Mouse (Mus musculus): ENCODE measurements around the gene Polr2a. TPM values are rescaled to one million over a fixed set of nuclear protein-coding genes. Genes with fewer than 3 reads are reported as not detected.
A peak's percentile ranks its signal among the peaks of the same experiment; 100 is the strongest.
"Not testable (repeated sequence)": the region's sequence is repeated elsewhere in the genome, so short reads cannot be mapped to it uniquely, and the experiment has no call there.

The Polr2a gene
- polyA plus RNA-seq, 1 experiment, result 30.9 TPM

DNA sequence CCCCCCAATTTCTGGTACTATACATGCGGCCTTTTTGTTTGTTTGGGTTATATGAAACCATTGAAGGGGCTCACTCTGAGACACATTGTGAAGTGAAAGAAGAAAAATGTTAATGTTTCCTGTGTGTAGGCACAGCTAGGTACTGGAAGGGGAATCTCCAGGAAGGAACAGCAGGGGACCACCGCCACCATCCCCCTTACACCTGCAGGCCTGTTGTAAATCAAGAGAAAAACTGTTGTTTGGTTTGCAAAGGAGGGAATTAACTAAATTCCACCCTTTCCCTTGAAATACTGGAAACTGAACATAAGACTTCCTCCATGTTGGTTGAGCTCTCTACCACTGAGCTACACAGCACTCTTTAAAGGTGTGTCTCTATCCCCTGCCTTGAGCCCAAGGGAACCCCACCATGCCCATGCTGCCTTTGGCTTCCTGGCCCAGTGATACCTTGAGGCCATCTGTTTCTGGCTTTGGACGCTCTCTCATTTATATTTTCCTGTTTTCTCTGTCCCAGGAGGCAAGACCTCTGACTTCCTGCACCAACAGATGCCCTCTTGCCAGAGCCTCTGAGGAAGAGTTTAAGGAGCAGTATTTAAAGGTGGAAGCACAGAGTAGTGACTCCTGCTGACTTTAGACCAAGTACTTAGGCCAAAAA lies 49.7 kb downstream of the Polr2a start:
- no peak for DNase-seq (ENCODE audit: extremely low spot score in 1 of 2, low spot score in 1 of 2)

DNA sequence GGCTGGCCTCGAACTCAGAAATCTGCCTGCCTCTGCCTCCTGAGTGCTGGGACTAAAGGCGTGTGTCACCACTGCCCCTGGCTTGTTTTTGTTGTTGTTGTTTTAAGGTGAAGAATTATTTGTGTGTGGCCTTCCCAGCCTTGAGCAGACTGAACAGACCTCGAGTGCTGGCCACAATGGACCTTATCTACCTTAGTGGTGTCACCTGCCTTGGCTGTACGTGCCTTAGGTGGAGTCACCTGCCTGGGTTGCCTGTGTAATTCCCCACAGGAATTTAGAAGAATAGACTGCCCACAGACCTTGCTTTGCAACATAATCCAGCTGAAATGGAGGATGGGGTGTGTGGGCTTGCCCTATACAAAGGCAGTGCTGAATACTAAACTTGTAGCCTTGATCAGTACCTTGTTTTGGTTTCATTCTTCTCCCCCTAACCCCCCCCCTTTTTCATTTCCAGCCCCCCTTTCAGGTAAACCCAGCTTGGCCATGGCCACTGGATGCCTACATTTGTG lies 50.5 kb downstream of the Polr2a start:
- no peak for DNase-seq (ENCODE audit: extremely low spot score in 1 of 2, low spot score in 1 of 2)

DNA sequence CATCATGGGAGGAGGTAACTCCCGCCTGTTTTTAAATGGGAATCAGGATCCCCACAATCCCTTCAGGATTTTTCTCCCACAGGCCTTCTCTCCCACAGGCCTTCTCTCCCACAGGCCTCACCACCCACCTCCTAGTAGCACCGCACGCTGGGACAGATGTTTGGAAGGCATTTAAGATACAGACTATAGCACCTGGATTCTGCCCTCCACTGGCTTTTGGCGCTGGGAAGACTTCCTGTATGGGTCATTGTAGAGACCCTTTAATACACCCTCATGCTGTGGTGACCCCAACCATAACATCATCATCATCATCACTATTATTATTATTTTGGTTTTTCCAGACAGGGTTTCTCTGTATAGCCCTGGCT lies 51.0 kb downstream of the Polr2a start:
- no peak for DNase-seq (ENCODE audit: extremely low spot score in 1 of 2, low spot score in 1 of 2)

DNA sequence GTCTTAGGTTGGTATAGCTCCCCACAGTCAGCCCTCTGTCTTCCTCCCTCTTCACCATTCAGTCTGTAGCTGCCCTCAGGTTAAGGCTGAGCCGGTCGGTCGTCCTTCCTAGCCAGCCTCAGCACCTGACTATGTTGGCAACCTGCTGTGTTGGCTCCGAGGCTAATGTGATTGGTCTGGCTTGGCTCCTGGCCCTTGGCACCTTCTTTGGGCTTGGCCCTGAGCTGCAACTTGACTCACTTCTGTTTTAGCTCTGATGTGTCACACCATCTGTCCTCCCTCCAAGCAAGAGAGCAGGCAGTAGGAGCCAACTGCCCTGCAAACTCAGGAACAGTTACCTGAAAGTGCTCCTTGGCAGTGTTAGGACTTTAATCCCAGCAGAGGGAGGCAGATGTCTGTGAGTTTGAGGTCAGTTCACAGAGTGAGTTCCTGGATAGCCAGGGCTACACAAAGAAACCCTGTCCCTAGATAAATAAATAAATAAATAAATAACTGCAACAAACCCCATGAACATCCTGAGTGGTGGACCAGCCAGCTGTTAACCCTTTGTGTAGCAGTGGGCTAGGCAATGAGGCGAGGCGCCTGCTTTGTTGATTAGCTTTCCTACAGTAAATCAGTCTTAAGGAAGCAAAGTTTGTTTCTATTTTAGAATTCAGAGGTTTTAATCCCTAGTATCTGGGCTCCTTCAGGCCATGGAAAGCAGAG lies 51.5 kb downstream of the Polr2a start:
- peak in 1 of 2 experiments; percentile 40 for DNase-seq (ENCODE audit: extremely low spot score in 1 of 2, low spot score in 1 of 2)

DNA sequence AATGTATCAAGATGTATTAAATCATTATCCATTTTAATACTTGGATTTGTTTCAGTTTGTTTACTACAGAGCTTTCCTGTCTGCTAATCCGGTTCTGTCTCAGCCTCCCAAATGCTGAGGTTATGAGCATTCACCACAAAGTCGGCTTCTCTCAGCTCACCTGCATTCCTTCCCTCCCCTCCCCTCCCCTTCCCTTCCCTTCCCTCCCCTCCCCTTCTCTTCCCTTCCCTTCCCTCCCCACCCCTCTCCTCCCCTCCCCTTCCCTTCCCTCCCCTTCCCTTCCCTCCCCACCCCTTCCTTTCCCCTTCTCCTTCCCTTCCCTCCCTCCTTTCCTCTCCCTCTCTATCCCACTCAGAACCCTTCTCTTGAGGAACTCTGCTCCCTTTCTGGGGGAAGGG lies 53.8 kb downstream of the Polr2a start:
- no peak for DNase-seq (ENCODE audit: extremely low spot score in 1 of 2, low spot score in 1 of 2)

DNA sequence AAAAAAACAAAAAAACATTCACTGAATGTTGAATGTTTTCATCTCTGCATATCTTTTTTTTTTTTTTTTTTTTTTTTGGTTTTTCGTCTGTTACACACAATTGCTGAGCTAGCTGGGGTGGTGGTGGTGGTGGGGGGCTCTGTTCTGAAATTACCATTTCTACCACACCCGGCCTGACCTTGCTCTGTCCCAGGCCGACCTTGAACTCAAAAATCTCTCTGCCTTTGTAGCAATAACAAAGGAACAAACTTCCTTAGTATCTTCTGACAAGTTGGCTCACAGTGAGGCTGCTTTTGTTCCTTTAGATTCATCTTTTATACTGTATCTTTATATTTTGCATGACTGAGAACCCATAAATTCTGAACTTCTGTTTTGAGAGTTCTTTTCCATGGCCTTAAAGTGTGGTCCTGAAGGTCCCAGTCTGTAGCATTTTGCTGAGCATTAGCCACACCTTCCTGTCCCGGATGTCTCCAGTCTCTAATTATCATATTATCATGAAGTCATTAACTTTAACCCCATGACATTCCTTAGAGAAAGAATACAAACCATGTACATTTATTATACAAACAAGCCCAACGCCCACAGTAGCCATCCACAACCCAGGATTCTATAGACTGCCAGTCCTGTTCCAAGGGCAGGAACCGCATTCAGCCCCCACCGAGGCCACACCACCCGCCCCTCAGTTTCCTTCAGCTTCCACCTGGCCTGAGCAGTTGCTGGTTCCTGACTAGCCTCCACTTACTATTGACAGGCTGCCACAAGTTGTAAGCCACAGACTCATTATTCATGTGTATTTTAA lies 54.4 kb downstream of the Polr2a start:
- DNase-seq (ENCODE audit: extremely low spot score in 1 of 2, low spot score in 1 of 2), result no peak

DNA sequence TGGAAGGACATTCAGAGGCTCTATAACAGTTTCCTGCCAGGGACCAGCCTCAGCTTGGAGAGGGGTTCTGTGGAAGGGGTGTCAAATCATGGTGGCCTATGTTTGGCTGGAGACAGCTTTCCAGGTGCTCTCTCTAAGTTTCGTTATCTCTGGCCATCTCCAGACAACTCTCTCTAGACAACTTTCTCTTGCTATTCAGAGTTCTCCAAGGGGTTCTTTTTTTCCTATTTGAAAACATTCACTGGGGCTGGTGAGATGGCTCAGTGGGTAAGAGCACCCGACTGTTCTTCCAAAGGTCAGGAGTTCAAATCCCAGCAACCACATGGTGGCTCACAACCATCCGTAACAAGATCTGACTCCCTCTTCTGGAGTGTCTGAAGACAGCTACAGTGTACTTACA lies 55.1 kb downstream of the Polr2a start:
- DNase-seq (ENCODE audit: extremely low spot score in 1 of 2, low spot score in 1 of 2), result not testable (repeated sequence)

DNA sequence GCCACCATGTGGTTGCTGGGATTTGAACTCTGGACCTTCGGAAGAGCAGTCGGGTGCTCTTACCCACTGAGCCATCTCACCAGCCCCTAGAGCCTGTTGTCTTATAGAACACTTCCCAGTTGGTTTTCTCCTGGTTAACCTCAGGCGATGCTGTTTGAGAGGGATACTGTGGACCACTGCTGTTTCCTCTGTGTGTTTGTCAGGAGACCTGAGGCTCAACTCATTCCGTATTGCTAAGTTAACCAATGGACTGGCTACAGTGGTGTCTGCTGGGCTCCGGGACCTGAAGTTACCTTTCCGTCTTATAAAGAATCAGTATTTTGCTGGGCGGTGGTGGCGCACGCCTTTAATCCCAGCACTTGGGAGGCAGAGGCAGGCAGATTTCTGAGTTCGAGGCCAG lies 55.6 kb downstream of the Polr2a start:
- not testable (repeated sequence) for DNase-seq (ENCODE audit: extremely low spot score in 1 of 2, low spot score in 1 of 2)

DNA sequence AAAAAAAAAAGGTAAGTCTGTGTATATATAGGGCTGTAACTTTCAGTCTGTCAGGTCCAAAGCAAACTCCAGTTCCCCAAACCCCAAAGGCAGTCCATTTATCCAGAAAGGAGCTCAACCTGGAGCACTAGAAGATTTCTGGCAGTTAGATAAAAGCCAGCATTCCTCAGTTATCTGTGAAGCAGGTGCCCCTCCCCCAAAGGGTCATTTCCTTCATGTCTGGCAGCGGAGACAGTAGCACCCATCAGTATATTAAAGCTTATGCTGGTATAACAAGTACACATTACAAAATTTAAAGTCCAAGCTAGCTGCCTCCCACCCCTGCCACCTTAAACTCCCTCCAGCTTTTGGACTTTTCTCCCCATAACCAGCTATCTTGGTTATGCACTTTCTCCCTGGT lies 58.8 kb downstream of the Polr2a start:
- DNase-seq (ENCODE audit: extremely low spot score in 1 of 2, low spot score in 1 of 2), result no peak

DNA sequence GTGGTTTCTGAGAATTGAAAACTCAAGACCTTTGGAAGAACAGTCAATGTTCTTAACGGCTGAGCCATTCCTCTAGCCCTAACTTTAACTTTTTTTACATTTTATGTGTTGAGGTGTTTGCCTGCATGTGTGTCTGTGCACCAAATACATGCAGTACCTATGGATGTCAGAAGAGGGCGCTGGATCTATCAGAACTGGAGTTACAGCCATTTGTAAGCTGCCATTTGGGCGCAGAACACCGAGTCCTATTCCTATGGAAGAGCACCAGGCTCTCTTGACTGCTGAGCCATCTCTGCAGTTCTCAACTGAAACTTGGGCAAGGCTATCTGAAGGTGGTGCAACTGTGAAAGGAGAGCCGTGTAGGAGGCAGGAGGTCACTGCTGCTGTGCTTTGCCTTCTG lies 59.9 kb downstream of the Polr2a start:
- DNase-seq (ENCODE audit: extremely low spot score in 1 of 2, low spot score in 1 of 2), result no peak

DNA sequence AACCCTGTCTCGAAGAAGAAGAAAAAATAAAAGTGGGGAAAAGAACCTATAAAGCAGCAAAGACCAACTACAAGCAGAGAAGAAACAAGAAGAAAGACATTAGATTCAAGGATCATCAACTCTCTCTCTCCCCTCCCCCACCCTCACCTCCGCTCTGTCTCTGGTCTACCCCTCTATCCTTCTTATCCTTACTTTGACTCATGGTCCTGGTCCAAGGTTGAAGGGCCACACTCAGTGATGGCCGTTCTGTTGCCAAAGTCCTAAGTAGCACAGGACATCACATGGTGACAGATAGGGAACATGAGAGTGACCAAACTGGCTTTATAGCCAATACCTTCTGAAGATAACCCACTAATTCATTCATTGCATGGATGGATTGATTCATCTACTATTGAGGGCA lies 61.0 kb downstream of the Polr2a start:
- DNase-seq (ENCODE audit: extremely low spot score in 1 of 2, low spot score in 1 of 2), result no peak

DNA sequence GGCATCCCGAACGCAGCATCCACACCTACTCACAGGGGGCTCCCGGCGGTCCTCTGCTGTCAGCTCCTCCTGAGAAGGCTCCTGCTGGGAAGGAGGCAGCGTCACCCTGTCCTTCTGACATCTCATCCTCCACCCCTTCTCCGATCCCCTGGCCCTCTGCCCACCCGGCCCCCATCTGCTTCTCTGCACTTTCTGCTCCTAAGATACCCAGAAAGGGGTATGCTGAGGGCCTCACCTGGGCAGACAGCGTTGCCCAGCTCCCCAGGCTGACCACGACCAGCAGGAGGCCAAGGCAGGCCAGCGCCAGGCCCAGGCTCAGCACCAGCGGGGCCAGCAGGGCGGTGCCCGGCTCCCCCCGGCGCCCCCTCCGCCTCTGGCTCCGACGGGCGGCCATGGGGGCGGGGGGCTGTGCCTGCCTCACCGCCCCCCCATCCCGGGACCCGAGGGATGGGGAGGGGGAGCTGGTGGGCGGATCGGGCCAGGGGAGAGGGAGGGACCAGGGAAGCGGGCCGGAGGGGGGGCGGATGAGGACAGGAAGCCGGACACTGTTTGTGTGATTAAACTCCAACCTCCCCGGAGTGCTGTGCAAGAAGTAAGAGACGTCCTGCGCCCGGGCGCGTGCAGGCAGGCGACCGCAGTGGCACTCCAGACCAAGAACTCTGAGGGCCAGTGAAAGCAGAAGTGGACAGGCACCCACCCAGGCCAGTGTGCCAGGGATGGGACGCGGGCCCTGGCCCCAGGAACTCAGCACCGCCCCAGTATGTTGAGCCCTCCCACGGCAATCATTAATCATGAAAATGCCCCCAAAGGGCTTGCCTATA lies 62.9 kb downstream of the Polr2a start, which contains the start of the genes Tnfsf12 and Tnfsfm13:
Gene Tnfsf12 (minus strand): TSS at position 489 of the 821 bp plus-strand sequence.
Gene Tnfsfm13 (minus strand): TSS at position 738 of the 821 bp plus-strand sequence.
- DNase-seq (ENCODE audit: extremely low spot score in 1 of 2, low spot score in 1 of 2), result peak in 1 of 2 experiments; percentile 20

DNA sequence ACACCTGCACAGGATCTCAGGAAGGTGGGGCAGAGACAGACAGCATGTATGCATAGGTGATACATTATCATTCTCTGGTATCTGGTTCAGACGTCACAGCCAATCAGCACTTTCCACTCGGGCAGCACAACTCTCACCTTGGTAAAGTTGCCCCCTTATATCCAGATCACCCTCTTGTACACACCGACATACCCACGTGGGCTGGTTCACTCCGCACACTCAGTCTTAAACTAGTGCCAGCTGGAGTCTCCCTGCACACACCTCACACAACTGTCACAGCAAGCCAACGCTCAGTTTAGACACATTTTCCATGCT lies 63.4 kb downstream of the Polr2a start:
- DNase-seq (ENCODE audit: extremely low spot score in 1 of 2, low spot score in 1 of 2), result peak in 1 of 2 experiments; percentile 67

DNA sequence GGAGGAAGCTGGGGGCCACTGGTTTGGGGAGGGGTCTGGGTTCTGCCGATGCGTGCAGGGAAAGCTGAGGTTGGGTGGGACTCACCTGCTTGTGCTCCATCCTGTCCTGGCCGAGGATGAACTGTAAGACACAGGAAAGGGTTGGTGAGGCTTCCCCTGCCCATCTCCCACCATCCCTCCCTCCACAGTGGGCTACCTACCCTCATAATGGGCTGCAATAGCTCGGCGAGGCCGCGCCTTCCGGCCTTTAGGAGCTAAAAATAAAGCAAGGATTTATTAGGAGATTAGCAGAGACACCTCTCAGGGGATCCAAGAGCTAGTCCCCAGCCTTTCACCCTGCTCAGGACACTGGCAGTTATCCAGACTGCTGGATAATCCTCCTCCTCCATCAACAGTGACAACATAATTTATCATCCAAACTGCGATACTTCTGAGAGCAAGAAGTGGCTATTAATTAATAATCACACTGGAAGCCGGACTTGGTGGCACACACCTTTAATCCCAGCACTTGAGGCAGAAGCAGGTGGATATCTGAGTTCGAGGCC lies 64.9 kb downstream of the Polr2a start:
- DNase-seq (ENCODE audit: extremely low spot score in 1 of 2, low spot score in 1 of 2), result no peak

DNA sequence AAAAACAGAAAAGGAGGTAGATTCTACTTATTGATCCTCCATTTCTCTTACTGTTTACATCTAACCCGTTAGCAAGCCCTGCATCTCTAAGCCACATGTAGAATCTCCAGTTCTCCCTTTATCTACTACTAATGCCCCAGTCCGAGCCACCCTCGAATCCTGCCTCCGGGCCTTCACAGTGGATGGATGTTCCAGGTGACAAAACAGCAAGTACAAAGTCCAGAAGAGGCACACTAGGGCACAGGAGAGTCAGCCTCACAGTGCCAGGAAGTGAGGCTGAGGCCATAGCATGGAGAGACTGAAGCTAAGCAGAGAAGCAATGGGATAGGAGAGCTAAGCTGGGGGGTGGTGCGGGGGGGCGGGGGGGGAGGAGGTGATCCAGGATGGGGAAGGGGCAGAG lies 65.6 kb downstream of the Polr2a start:
- DNase-seq (ENCODE audit: extremely low spot score in 1 of 2, low spot score in 1 of 2), result no peak

DNA sequence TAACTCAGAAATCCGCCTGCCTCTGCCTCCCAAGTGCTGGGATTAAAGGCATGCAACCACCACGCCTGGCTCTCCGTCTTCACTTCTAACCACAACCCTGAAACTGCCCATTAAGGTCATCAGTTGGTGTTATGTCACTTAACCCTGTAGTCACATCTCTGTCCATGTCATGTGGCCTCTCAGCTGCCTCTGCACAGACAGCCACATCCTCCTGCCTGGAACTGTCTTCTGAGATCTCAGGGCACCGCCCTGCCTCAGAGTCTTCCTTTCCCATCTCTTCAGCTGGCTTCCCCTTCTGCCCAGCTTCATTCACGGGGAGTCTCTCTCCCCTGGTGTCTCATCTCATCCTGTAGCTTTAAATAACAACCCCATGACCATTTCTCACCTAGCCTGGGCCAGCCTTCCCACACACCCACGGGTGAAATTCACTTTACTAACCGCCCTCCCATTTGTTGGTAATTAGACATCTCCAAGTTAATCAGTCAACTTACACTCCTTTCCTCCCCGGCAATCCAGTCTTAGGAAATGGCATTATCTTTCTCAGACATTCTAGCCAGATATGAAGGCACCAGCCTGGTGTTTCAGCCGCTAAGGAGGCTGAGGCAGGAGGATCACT lies 66.1 kb downstream of the Polr2a start:
- DNase-seq (ENCODE audit: extremely low spot score in 1 of 2, low spot score in 1 of 2), result no peak

DNA sequence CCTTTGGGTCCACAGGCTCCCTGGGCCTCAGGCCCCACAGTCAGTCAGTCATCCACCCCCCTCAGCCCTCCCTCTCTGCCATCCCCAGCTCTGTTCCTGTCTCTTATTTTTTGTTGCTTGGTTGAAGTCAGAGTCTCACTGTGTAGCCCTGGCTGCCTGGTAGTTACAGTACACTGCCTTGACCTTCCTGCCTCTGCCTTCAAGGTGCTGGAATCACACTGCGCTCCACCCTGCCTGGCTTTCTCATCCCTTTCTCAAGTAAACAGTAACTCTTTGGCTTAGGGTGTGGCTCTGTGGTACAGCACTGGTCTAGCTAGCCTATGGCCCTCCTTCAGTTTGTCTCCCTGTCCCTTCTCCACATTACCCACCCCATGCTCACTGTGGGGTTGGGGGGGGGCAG lies 68.5 kb downstream of the Polr2a start:
- DNase-seq (ENCODE audit: extremely low spot score in 1 of 2, low spot score in 1 of 2), result no peak

DNA sequence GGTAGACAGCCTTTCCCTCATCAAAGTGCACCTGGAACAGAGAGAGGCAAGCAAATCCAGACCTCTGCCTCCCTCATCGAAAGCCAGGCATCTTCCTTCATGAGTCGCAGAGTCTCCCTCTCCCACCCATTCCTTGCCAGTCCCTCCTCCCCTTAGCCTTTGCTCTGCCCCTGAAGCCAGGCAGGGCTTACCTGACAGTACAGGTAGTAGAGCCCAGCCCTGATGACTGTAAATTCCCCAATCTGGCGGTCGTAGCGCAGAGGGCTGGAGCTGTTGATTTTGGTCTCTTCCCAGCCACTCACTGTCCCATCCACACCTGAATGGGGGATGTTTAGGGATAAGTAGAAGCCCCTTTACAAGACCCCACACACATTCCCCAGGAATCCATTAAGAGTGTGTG lies 71.4 kb downstream of the Polr2a start:
- DNase-seq (ENCODE audit: extremely low spot score in 1 of 2, low spot score in 1 of 2), result no peak

DNA sequence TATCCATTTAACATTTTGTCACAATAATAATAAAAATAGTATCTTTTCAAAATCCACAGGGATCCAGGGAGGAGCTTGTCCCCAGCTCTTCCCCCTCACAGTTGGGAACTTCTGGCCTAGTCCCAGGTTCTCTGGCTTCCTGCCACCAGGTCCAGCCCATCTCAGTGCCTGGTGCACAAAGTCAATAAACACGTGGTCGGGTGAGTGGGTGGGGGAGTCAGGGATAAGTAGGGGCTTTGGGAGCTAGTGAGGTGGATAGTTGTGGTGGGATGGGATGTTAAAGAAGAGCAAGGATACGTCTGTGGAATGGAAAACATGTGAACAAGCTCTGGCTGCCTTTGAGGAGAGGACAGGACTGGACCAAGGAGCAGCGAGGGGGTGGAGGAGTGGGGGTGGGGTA lies 72.1 kb downstream of the Polr2a start:
- DNase-seq (ENCODE audit: extremely low spot score in 1 of 2, low spot score in 1 of 2), result no peak

All from frontal cortex, adult 2 months (tissue).